Mouse (Mus musculus): Measurements from ENCODE around the gene Kif5c. TPM values are rescaled to one million over a fixed set of nuclear protein-coding genes. Genes with fewer than 3 reads are reported as not detected.

Gene Kif5c
- total and polyA plus RNA-seq, 2 experiments from 2014 or later = 163 to 408 TPM

GRCm38 (mm10) chr2:49811871-49812363 lies 192.8 kb downstream of the Kif5c start:
- H3K9ac ChIP-seq = no peak overlapping the region
- TF ChIP-seq CTCF (IDR thresholded peaks at IDR 0.05; ENCODE audit: low read depth) = no peak
- H3K4me2 ChIP-seq (ENCODE audit: low read depth) = no peak overlapping the region
- H3K27ac ChIP-seq (ENCODE audit: low read depth, low read length) = no peak overlapping the region
- 0 out of 2 replicates have a peak, but pooled peaks cover 9% of the 10 kb centered on the region for H3K4me1 ChIP-seq (ENCODE audit: insufficient read depth)
- 20% methylated on average over 4 of the region's 4 CpGs for WGBS
- H3K4me3 ChIP-seq (ENCODE audit: low read depth, low read length) = no peak overlapping the region
- no peak for DNase-seq
- no peaks in the 10 kb centered on the region for H3K9me3 ChIP-seq (ENCODE audit: low read length)
- H3K27me3 ChIP-seq (ENCODE audit: insufficient read depth, low read length) = no peaks in the 10 kb centered on the region
- no peaks in the 10 kb centered on the region for H3K36me3 ChIP-seq (ENCODE audit: insufficient read depth)
- no peak for ATAC-seq

- no peaks in the 10 kb centered on the region for H3K36me3 ChIP-seq (ENCODE audit: insufficient read depth)
- ATAC-seq (no peak), DNase-seq (no peak)
- no peak overlapping the region for H3K9ac ChIP-seq
- H3K27ac ChIP-seq (ENCODE audit: low read depth, low read length) = no peak overlapping the region
- no peaks in the 10 kb centered on the region for H3K9me3 ChIP-seq (ENCODE audit: low read length)
- H3K4me1 ChIP-seq (ENCODE audit: insufficient read depth) = 0 out of 2 replicates have a peak, but pooled peaks cover 9% of the 10 kb centered on the region
- H3K27me3 ChIP-seq (ENCODE audit: insufficient read depth, low read length) = no peaks in the 10 kb centered on the region
- no peak for TF ChIP-seq CTCF (IDR thresholded peaks at IDR 0.05; ENCODE audit: low read depth)
- 83% methylated on average over 4 of the region's 4 CpGs for WGBS
- H3K4me3 ChIP-seq (ENCODE audit: low read depth, low read length) = no peak overlapping the region
- no peak overlapping the region for H3K4me2 ChIP-seq (ENCODE audit: low read depth)
Measured at GRCm38 (mm10) chr2:49813151-49813550, 194.1 kb downstream of the Kif5c start.

- Histone ChIP-seq H3K27ac (ENCODE audit: low read depth, low read length) (no peak overlapping the region), H3K36me3 (ENCODE audit: insufficient read depth) (no peaks in the 10 kb centered on the region), H3K4me2 (ENCODE audit: low read depth) (no peak overlapping the region), H3K4me1 (ENCODE audit: insufficient read depth) (0 out of 2 replicates have a peak, but pooled peaks cover 9% of the 10 kb centered on the region), H3K9me3 (ENCODE audit: low read length) (no peaks in the 10 kb centered on the region), H3K9ac (no peak overlapping the region), H3K4me3 (ENCODE audit: low read depth, low read length) (no peak overlapping the region), H3K27me3 (ENCODE audit: insufficient read depth, low read length) (no peaks in the 10 kb centered on the region)
- no peak for DNase-seq
- TF ChIP-seq CTCF (IDR thresholded peaks at IDR 0.05; ENCODE audit: low read depth) = no peak
- 85% methylated on average over 6 of the region's 6 CpGs for WGBS
- ATAC-seq = no peak
Measured at GRCm38 (mm10) chr2:49814011-49814410, 194.9 kb downstream of the Kif5c start.

GRCm38 (mm10) chr2:49815696-49816320 lies 196.7 kb downstream of the Kif5c start:
- ATAC-seq = no peak
- Histone ChIP-seq H3K36me3 (ENCODE audit: insufficient read depth) (no peaks in the 10 kb centered on the region), H3K4me3 (ENCODE audit: low read depth, low read length) (no peak overlapping the region), H3K9me3 (ENCODE audit: low read length) (no peaks in the 10 kb centered on the region), H3K9ac (no peak overlapping the region), H3K27ac (ENCODE audit: low read depth, low read length) (no peak overlapping the region), H3K4me1 (ENCODE audit: insufficient read depth) (0 out of 2 replicates have a peak, but pooled peaks cover 9% of the 10 kb centered on the region), H3K4me2 (ENCODE audit: low read depth) (no peak overlapping the region), H3K27me3 (ENCODE audit: insufficient read depth, low read length) (no peaks in the 10 kb centered on the region)
- WGBS = 74% methylated on average over 3 of the region's 3 CpGs
- TF ChIP-seq CTCF (IDR thresholded peaks at IDR 0.05; ENCODE audit: low read depth) = no peak
- no peak for DNase-seq

- H3K9ac ChIP-seq = no peak overlapping the region
- no peak for TF ChIP-seq CTCF (IDR thresholded peaks at IDR 0.05; ENCODE audit: low read depth)
- no peaks in the 10 kb centered on the region for H3K27me3 ChIP-seq (ENCODE audit: insufficient read depth, low read length)
- no peak overlapping the region for H3K27ac ChIP-seq (ENCODE audit: low read depth, low read length)
- no peaks in the 10 kb centered on the region for H3K36me3 ChIP-seq (ENCODE audit: insufficient read depth)
- no peak for DNase-seq
- no peak overlapping the region for H3K4me3 ChIP-seq (ENCODE audit: low read depth, low read length)
- no peak overlapping the region for H3K4me2 ChIP-seq (ENCODE audit: low read depth)
- 0 out of 2 replicates have a peak, but pooled peaks cover 6% of the 10 kb centered on the region for H3K4me1 ChIP-seq (ENCODE audit: insufficient read depth)
- ATAC-seq = no peak
- 90% methylated on average over 5 of the region's 5 CpGs for WGBS
- H3K9me3 ChIP-seq (ENCODE audit: low read length) = no peaks in the 10 kb centered on the region
Measured at GRCm38 (mm10) chr2:49816549-49816948, 197.5 kb downstream of the Kif5c start.

- ATAC-seq = no peak
- Histone ChIP-seq H3K4me2 (ENCODE audit: low read depth) (no peak overlapping the region), H3K4me1 (ENCODE audit: insufficient read depth) (0 out of 2 replicates have a peak, but pooled peaks cover under 1% of the 10 kb centered on the region), H3K36me3 (ENCODE audit: insufficient read depth) (no peaks in the 10 kb centered on the region), H3K27ac (ENCODE audit: low read depth, low read length) (no peak overlapping the region), H3K9me3 (ENCODE audit: low read length) (no peaks in the 10 kb centered on the region), H3K27me3 (ENCODE audit: insufficient read depth, low read length) (no peaks in the 10 kb centered on the region), H3K9ac (no peak overlapping the region), H3K4me3 (ENCODE audit: low read depth, low read length) (no peak overlapping the region)
- no peak for TF ChIP-seq CTCF (IDR thresholded peaks at IDR 0.05; ENCODE audit: low read depth)
- no peak for DNase-seq
- 81% methylated on average over 3 of the region's 3 CpGs for WGBS
Measured at GRCm38 (mm10) chr2:49817151-49817550, 198.1 kb downstream of the Kif5c start.

- H3K4me3 ChIP-seq (ENCODE audit: low read depth, low read length) = no peak overlapping the region
- no peak overlapping the region for H3K4me2 ChIP-seq (ENCODE audit: low read depth)
- H3K4me1 ChIP-seq (ENCODE audit: insufficient read depth) = no peaks in the 10 kb centered on the region
- no peak for TF ChIP-seq CTCF (IDR thresholded peaks at IDR 0.05; ENCODE audit: low read depth)
- WGBS = 91% methylated on average over 5 of the region's 5 CpGs
- no peak for ATAC-seq
- no peaks in the 10 kb centered on the region for H3K9me3 ChIP-seq (ENCODE audit: low read length)
- H3K9ac ChIP-seq = no peak overlapping the region
- DNase-seq = no peak
- H3K27ac ChIP-seq (ENCODE audit: low read depth, low read length) = no peak overlapping the region
- no peaks in the 10 kb centered on the region for H3K27me3 ChIP-seq (ENCODE audit: insufficient read depth, low read length)
- no peaks in the 10 kb centered on the region for H3K36me3 ChIP-seq (ENCODE audit: insufficient read depth)
Measured at GRCm38 (mm10) chr2:49818126-49818525, 199.0 kb downstream of the Kif5c start.

Data from forebrain, postnatal 0 days (tissue).